Mouse (Mus musculus) ZHBTc4 (cell line): Measurements from ENCODE around the gene Vmn2r-ps130.
"Not testable (repeated sequence)": the region's sequence is repeated elsewhere in the genome, so short reads cannot be mapped to it uniquely, and the experiment has no call there.

Experiments used
- DNase-seq: peaks from one replicate; pipeline ENCODE4 v3.0.0-alpha.2; 2011; ENCODE audit warnings: low read depth, low spot score

Gene Vmn2r-ps130

GRCm38 (mm10) chr17:23060866-23061265, at the start of gene Vmn2r-ps130:
Gene Vmn2r-ps130, plus strand, starts transcription at chr17:23061166.
- not testable (repeated sequence) for DNase-seq
